Mouse (Mus musculus) CH12.LX (cell line): Measurements from ENCODE around the gene St14. TPM values are rescaled to one million over a fixed set of nuclear protein-coding genes. Genes with fewer than 3 reads are reported as not detected.
"Not testable (repeated sequence)": the region's sequence is repeated elsewhere in the genome, so short reads cannot be mapped to it uniquely, and the experiment has no call there.

Source experiments
- DNase-seq: peaks from one replicate; pipeline ENCODE4 v3.0.0-alpha.2; 2013; ENCODE audit errors: extremely low read depth
- H3K27ac ChIP-seq: 2 replicates; pipeline ENCODE4 v1.5.1; 2012; ENCODE audit warnings: low read depth, mild to moderate bottlenecking, control low read depth, moderate library complexity; ENCODE audit not compliant: insufficient read depth
- H3K27me3 ChIP-seq: replicated peaks from 2 replicates; pipeline ENCODE3; 2012; ENCODE audit warnings: inconsistent platforms
- H3K36me3 ChIP-seq, 2 experiments: replicated peaks in 1 of 2; 2 replicates each; pipeline versions ENCODE3 to v1.6.1; 2012; ENCODE audit warnings: inconsistent platforms in 1 of 2, low read length in 1 of 2, mild to moderate bottlenecking in 1 of 2, mixed read lengths in 1 of 2, moderate library complexity in 1 of 2; ENCODE audit not compliant: control insufficient read depth in 1 of 2, insufficient read depth in 1 of 2
- H3K4me1 ChIP-seq, 2 experiments: 2 replicates each; pipeline ENCODE4 v1.6.1; 2012; ENCODE audit warnings: inconsistent platforms in 1 of 2, moderate library complexity in 1 of 2; ENCODE audit not compliant: insufficient read depth in 2 of 2, control insufficient read depth in 1 of 2
- H3K4me2 ChIP-seq: 2 replicates; pipeline ENCODE4 v1.6.1; 2012; ENCODE audit warnings: low read depth, mild to moderate bottlenecking, control low read depth; ENCODE audit not compliant: poor library complexity, insufficient read depth, severe bottlenecking
- H3K4me3 ChIP-seq, 3 experiments: fragments of 150-350 bp in 1 of 3; sonication (generic) in 1 of 3; replicated peaks in 1 of 3; 2 replicates each; pipeline versions ENCODE3 to v1.5.1; 2011 to 2012; ENCODE audit warnings: low read depth in 2 of 3, low read length in 2 of 3, mild to moderate bottlenecking in 2 of 3, moderate library complexity in 2 of 3, control low read depth in 1 of 3, improper control_type of control experiment in 1 of 3, inconsistent platforms in 1 of 3, mixed read lengths in 1 of 3; ENCODE audit not compliant: poor library complexity in 1 of 3
- H3K79me2 ChIP-seq: replicated peaks from 2 replicates; pipeline ENCODE4 v1.6.1; 2012; ENCODE audit warnings: mild to moderate bottlenecking, moderate library complexity; ENCODE audit not compliant: control insufficient read depth, poor library complexity, insufficient read depth, severe bottlenecking; ENCODE audit errors: extremely low read depth
- H3K9ac ChIP-seq: 2 replicates; pipeline ENCODE4 v1.6.1; 2012; ENCODE audit warnings: low read depth, mild to moderate bottlenecking, control low read depth, moderate library complexity; ENCODE audit not compliant: insufficient read depth
- H3K9me3 ChIP-seq: replicated peaks from 2 replicates; pipeline ENCODE3; 2012; ENCODE audit warnings: low read length, inconsistent platforms, mixed read lengths
- CHD1 ChIP-seq: IDR thresholded peaks from 2 replicates; pipeline ENCODE4 v1.6.1; 2012; ENCODE audit warnings: low read depth, low read length, improper control_type of control experiment, inconsistent platforms
- CHD2 ChIP-seq: IDR thresholded peaks from 2 replicates; pipeline ENCODE4 v1.6.1; 2011; ENCODE audit warnings: low read length, improper control_type of control experiment
- CTCF ChIP-seq, 2 experiments: IDR thresholded peaks in 1 of 2; conservative IDR thresholded peaks in 1 of 2; 2 replicates each; pipeline ENCODE4 v1.5.1; 2011 to 2012; ENCODE audit warnings: low read depth in 2 of 2, low read length in 2 of 2, improper control_type of control experiment in 1 of 2, inconsistent platforms in 1 of 2, mild to moderate bottlenecking in 1 of 2, moderate library complexity in 1 of 2
- E2F4 ChIP-seq: IDR thresholded peaks from 2 replicates; pipeline ENCODE4 v1.6.1; 2011; ENCODE audit warnings: low read depth, low read length, improper control_type of control experiment; ENCODE audit not compliant: insufficient replicate concordance
- ELF1 ChIP-seq: IDR thresholded peaks from 2 replicates; pipeline ENCODE4 v1.6.1; 2014; ENCODE audit warnings: low read depth, mild to moderate bottlenecking, inconsistent platforms, low read length, improper control_type of control experiment
- ETS1 ChIP-seq: conservative IDR thresholded peaks from 2 replicates; pipeline ENCODE4 v1.6.1; 2012; ENCODE audit warnings: low read depth, mild to moderate bottlenecking, inconsistent platforms, low read length, improper control_type of control experiment, moderate library complexity
- HCFC1 ChIP-seq: IDR thresholded peaks from 2 replicates; pipeline ENCODE4 v1.6.1; 2012; ENCODE audit warnings: low read depth, mild to moderate bottlenecking, inconsistent platforms, low read length, improper control_type of control experiment
- JUN ChIP-seq: IDR thresholded peaks from 2 replicates; pipeline ENCODE4 v1.6.1; 2011; ENCODE audit warnings: low read depth, mild to moderate bottlenecking, low read length, improper control_type of control experiment, moderate library complexity; ENCODE audit not compliant: insufficient read depth
- KAT2A ChIP-seq: IDR thresholded peaks from 2 replicates; pipeline ENCODE4 v1.6.1; 2012; ENCODE audit warnings: low read length, improper control_type of control experiment, inconsistent platforms; ENCODE audit not compliant: insufficient replicate concordance
- MAZ ChIP-seq: IDR thresholded peaks from 2 replicates; pipeline ENCODE4 v1.6.1; 2012; ENCODE audit warnings: low read depth, mild to moderate bottlenecking, inconsistent platforms, low read length, improper control_type of control experiment, moderate library complexity
- MEF2A ChIP-seq: IDR thresholded peaks from 2 replicates; pipeline ENCODE4 v1.6.1; 2014; ENCODE audit warnings: low read depth, mild to moderate bottlenecking, inconsistent platforms, low read length, improper control_type of control experiment, borderline replicate concordance
- MXI1 ChIP-seq: IDR thresholded peaks from 2 replicates; pipeline ENCODE4 v1.6.1; 2011; ENCODE audit warnings: mild to moderate bottlenecking, low read depth, low read length, improper control_type of control experiment
- NELFE ChIP-seq: IDR thresholded peaks from 2 replicates; pipeline ENCODE4 v1.6.1; 2011; ENCODE audit warnings: low read depth, low read length, improper control_type of control experiment
- NRF1 ChIP-seq: IDR thresholded peaks from 2 replicates; pipeline ENCODE4 v1.6.1; 2014; ENCODE audit warnings: low read depth, mild to moderate bottlenecking, inconsistent platforms, low read length, improper control_type of control experiment, moderate library complexity
- POLR2A ChIP-seq: IDR thresholded peaks from 2 replicates; pipeline ENCODE4 v1.6.1; 2011; ENCODE audit warnings: low read depth, mild to moderate bottlenecking, improper control_type of control experiment, low read length
- POLR2AphosphoS2 ChIP-seq: IDR thresholded peaks from 2 replicates; pipeline ENCODE4 v1.6.1; 2011; ENCODE audit warnings: low read depth, low read length, improper control_type of control experiment
- RCOR1 ChIP-seq: conservative IDR thresholded peaks from 2 replicates; pipeline ENCODE4 v1.6.1; 2012; ENCODE audit warnings: low read depth, mild to moderate bottlenecking, inconsistent platforms, low read length, improper control_type of control experiment
- SMC3 ChIP-seq: IDR thresholded peaks from 2 replicates; pipeline ENCODE4 v1.6.1; 2011; ENCODE audit warnings: low read depth, low read length, improper control_type of control experiment
- TBP ChIP-seq: conservative IDR thresholded peaks from 2 replicates; pipeline ENCODE4 v1.6.1; 2011; ENCODE audit warnings: low read depth, low read length, improper control_type of control experiment
- TCF12 ChIP-seq: IDR thresholded peaks from 2 replicates; pipeline ENCODE4 v1.6.1; 2014; ENCODE audit warnings: low read depth, mild to moderate bottlenecking, inconsistent platforms, low read length, improper control_type of control experiment
- UBTF ChIP-seq: IDR thresholded peaks from 2 replicates; pipeline ENCODE4 v1.6.1; 2012; ENCODE audit warnings: low read depth, mild to moderate bottlenecking, inconsistent platforms, low read length, improper control_type of control experiment, moderate library complexity
- USF2 ChIP-seq: conservative IDR thresholded peaks from 2 replicates; pipeline ENCODE4 v1.6.1; 2011; ENCODE audit warnings: low read depth, low read length, improper control_type of control experiment
- ZC3H11A ChIP-seq: IDR thresholded peaks from 2 replicates; pipeline ENCODE4 v1.6.1; 2012; ENCODE audit warnings: low read depth, mild to moderate bottlenecking, inconsistent platforms, low read length, improper control_type of control experiment
- ZMIZ1 ChIP-seq: IDR thresholded peaks from 2 replicates; pipeline ENCODE4 v1.6.1; 2012; ENCODE audit warnings: low read depth, mild to moderate bottlenecking, inconsistent platforms, low read length, improper control_type of control experiment
- dilution Hi-C: fragments of 300-500 bp; cut with MboI; formaldehyde crosslinking; loops from 2 replicates; pipeline ENCODE4 v1.14.3; 2020; ENCODE audit warnings: low sequenced_read_pairs; ENCODE audit not compliant: extremely low pct_unique_long_range_greater_than_20kb, extremely low pct_ligation_motif_present
- in situ Hi-C: fragments of 300-500 bp; cut with MboI; formaldehyde crosslinking; loops from 3 replicates; pipeline ENCODE4 v1.14.3; 2019; ENCODE audit warnings: low sequenced_read_pairs, low pct_ligation_motif_present, low pct_unique_long_range_greater_than_20kb, mixed read lengths
- polyA plus RNA-seq: library from polyadenylated mRNA; unstranded; fragments of >175 nt; gene quantifications from 2 replicates; pipeline ENCODE4 v1.2.1, GENCODE M21; 2012; ENCODE audit warnings: low read depth; ENCODE audit not compliant: insufficient read length
- total RNA-seq, 2 experiments: library from RNA; depleted of rRNA; stranded (reverse); fragments of 300-350 nt in 1 of 2; fragments of >200 nt in 1 of 2; gene quantifications; 2 replicates each; pipeline ENCODE4 v1.2.3; 2012 to 2014

The St14 gene
- total and polyA plus RNA-seq, 3 experiments: 4.3 to 10.9 (median 8.6) TPM

DNA sequence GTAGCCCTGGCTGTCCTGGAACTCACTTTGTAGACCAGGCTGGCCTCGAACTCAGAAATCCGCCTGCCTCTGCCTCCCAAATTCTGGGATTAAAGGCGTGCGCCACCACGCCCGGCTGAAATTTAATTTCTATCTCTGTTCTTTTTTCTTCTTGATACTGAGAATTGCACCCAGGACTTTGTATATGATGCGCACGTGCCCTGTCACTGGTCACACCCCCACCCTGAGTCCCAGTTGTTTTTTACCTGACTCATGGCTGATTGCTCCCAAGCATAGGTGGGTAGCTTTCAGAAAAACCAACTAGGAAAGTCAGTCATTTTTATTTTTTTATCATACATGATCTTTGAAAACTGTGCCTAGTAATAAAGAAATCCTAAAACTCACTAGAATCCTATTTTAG is 60.9 kb downstream of the St14 start:
- no peak for TF ChIP-seq RCOR1
- no peak for TF ChIP-seq SMC3
- TF ChIP-seq ELF1: no peak
- no peak for TF ChIP-seq NELFE
- TF ChIP-seq ZC3H11A: no peak
- TF ChIP-seq POLR2AphosphoS2: no peak
- TF ChIP-seq NRF1: no peak
- no peak for TF ChIP-seq ETS1
- no peak for TF ChIP-seq CHD1
- no peak for TF ChIP-seq E2F4
- TF ChIP-seq KAT2A: no peak
- no peak for TF ChIP-seq USF2
- no peak for TF ChIP-seq MAZ
- TF ChIP-seq POLR2A: no peak
- H3K27me3 ChIP-seq: no peaks in the 10 kb centered on the region
- peaks cover 6 to 41% of the 10 kb centered on the region in 2 experiments for H3K36me3 ChIP-seq
- DNase-seq: no peak
- no peaks in the 10 kb centered on the region for H3K4me1 ChIP-seq
- dilution Hi-C loops: no loop called here
- no peak overlapping the region for H3K4me2 ChIP-seq
- H3K4me3 ChIP-seq: no peak overlapping the region
- no peaks in the 10 kb centered on the region for H3K79me2 ChIP-seq
- H3K9ac ChIP-seq: no peak overlapping the region
- in situ Hi-C loops: no loop called here
- no peak overlapping the region for H3K27ac ChIP-seq
- H3K9me3 ChIP-seq: no peaks in the 10 kb centered on the region

DNA sequence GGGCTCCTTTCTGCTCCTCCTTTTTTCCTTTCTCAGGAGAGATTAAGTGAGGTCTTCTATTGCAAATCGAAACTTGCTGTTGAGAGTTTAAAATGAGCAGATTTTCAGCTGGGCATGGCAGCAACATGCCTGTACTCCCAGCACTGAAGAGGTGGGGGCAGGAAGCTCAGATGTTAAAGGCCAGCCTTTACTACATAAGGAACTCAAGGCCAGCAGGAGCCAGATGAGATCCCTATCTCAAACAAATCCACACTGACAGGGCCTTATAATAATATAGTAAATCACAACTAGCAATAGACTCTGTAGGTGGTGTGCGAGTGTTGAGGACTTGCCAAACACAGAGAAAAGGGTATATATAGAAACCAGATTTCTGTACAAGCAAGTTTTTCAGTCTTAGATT is 72.9 kb downstream of the St14 start:
- H3K4me3 ChIP-seq: no peak overlapping the region

DNA sequence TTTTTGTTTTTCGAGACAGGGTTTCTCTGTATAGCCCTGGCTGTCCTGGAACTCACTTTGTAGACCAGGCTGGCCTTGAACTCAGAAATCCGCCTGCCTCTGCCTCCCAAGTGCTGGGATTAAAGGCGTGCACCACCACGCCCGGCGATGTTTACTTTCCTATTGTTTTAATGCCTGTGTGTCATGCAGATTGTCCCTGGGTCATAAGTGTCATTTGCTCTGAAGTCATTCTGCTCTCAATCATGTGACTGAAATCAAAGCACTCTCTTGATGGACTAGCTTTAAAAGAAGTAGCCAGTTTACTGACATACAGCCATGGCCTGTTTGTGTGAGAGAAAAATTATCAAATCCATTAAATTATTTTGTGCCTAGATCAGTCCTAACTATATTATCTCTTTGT is 80.1 kb downstream of the St14 start:
- not testable (repeated sequence) for H3K9me3 ChIP-seq

More for the DNA sequence above, 72.9 kb downstream of the St14 start:
- Histone ChIP-seq H3K36me3 (peaks cover 6 to 59% of the 10 kb centered on the region in 2 experiments), H3K9ac (no peak overlapping the region), H3K27ac (no peak overlapping the region), H3K9me3 (no peaks in the 10 kb centered on the region), H3K4me1 (no peaks in the 10 kb centered on the region), H3K79me2 (no peaks in the 10 kb centered on the region), H3K27me3 (no peaks in the 10 kb centered on the region), H3K4me2 (no peak overlapping the region)
- no peak for TF ChIP-seq POLR2A
- no peak for TF ChIP-seq TCF12
- TF ChIP-seq HCFC1: no peak
- TF ChIP-seq CHD1: no peak
- TF ChIP-seq MXI1: no peak
- no peak for TF ChIP-seq JUN
- no peak for TF ChIP-seq TBP
- TF ChIP-seq CHD2: no peak
- no peak for TF ChIP-seq ETS1
- TF ChIP-seq POLR2AphosphoS2: no peak
- no peak for TF ChIP-seq MEF2A
- TF ChIP-seq UBTF: no peak
- TF ChIP-seq E2F4: no peak
- TF ChIP-seq ZMIZ1: no peak
- no peak for TF ChIP-seq MAZ
- TF ChIP-seq CTCF (conservative IDR thresholded peaks at IDR 0.05 in 1 of 2, IDR thresholded peaks at IDR 0.05 in 1 of 2; ENCODE audit: low read depth in 2 of 2, low read length in 2 of 2): no peak
- no peak for TF ChIP-seq SMC3
- no peak for DNase-seq
- dilution Hi-C loops: no loop called here
- in situ Hi-C loops: no loop called here

More for the DNA sequence above, 80.1 kb downstream of the St14 start:
- peaks cover 6 to 29% of the 10 kb centered on the region in 2 experiments for H3K36me3 ChIP-seq
- H3K27me3 ChIP-seq, H3K27ac ChIP-seq, H3K4me2 ChIP-seq, H3K79me2 ChIP-seq, DNase-seq, in situ Hi-C loops, dilution Hi-C loops, H3K4me3 ChIP-seq, H3K4me1 ChIP-seq, H3K9ac ChIP-seq: not testable (repeated sequence)
